Mouse (Mus musculus): ENCODE results near the gene Pspc1. TPM values are rescaled to one million over a fixed set of nuclear protein-coding genes. Genes with fewer than 3 reads are reported as not detected.
A peak's percentile ranks its signal among the peaks of the same experiment; 100 is the strongest.
"Not testable (repeated sequence)": the region's sequence is repeated elsewhere in the genome, so short reads cannot be mapped to it uniquely, and the experiment has no call there.

Gene Pspc1
- polyA plus RNA-seq, 1 experiment from 2014 or later: 36.8 TPM

GRCm38 (mm10) chr14:56793243-56793642 is 15.1 kb upstream of the Pspc1 start:
- WGBS: 43% methylated on average over 2 of the region's 2 CpGs
- no peak overlapping the region for H3K4me3 ChIP-seq (ENCODE audit: low read depth, low read length)

GRCm38 (mm10) chr14:56784575-56784974 is 6.5 kb upstream of the Pspc1 start:
- Histone ChIP-seq H3K4me3 (ENCODE audit: low read depth, low read length) (no peak overlapping the region), H3K4me2 (no peak overlapping the region), H3K9ac (no peak overlapping the region), H3K27ac (ENCODE audit: low read depth) (no peak overlapping the region), H3K36me3 (ENCODE audit: insufficient read depth) (no peaks in the 10 kb centered on the region), H3K4me1 (ENCODE audit: insufficient read depth) (no peaks in the 10 kb centered on the region), H3K9me3 (ENCODE audit: low read depth, low read length) (no peaks in the 10 kb centered on the region), H3K27me3 (ENCODE audit: insufficient read depth, low read length) (no peaks in the 10 kb centered on the region)
- ATAC-seq (ENCODE audit: insufficient read depth): no peak
- WGBS: 73% methylated on average over 1 of the region's 1 CpGs
- no peak for DNase-seq
- TF ChIP-seq CTCF (IDR thresholded peaks at IDR 0.05; ENCODE audit: low read depth): no peak

More at GRCm38 (mm10) chr14:56793243-56793642, 15.1 kb upstream of the Pspc1 start:
- Histone ChIP-seq H3K4me1 (ENCODE audit: insufficient read depth) (no peaks in the 10 kb centered on the region), H3K36me3 (ENCODE audit: insufficient read depth) (peaks cover 60% of the 10 kb centered on the region), H3K9ac (no peak overlapping the region), H3K4me2 (no peak overlapping the region), H3K27me3 (ENCODE audit: insufficient read depth, low read length) (no peaks in the 10 kb centered on the region), H3K9me3 (ENCODE audit: low read depth, low read length) (no peaks in the 10 kb centered on the region), H3K27ac (ENCODE audit: low read depth) (no peak overlapping the region)
- DNase-seq (peak; percentile 81), ATAC-seq (ENCODE audit: insufficient read depth) (no peak)
- peak; percentile 68 for TF ChIP-seq CTCF (IDR thresholded peaks at IDR 0.05; ENCODE audit: low read depth)

GRCm38 (mm10) chr14:56778933-56779300 is 801 bp upstream of the Pspc1 start:
- no peak for ATAC-seq (ENCODE audit: insufficient read depth)
- 29% methylated on average over 3 of the region's 3 CpGs for WGBS
- Histone ChIP-seq H3K4me2 (peak overlapping the region; percentile 81), H3K27ac (ENCODE audit: low read depth) (peak overlapping the region; percentile 97), H3K36me3 (ENCODE audit: insufficient read depth) (peaks cover 5% of the 10 kb centered on the region; the same call in 1 of the 2 replicates), H3K9me3 (ENCODE audit: low read depth, low read length) (no peaks in the 10 kb centered on the region), H3K27me3 (ENCODE audit: insufficient read depth, low read length) (no peaks in the 10 kb centered on the region), H3K9ac (peak overlapping the region; percentile 91; the same call in 1 of the 2 replicates), H3K4me3 (ENCODE audit: low read depth, low read length) (peak overlapping the region; percentile 91), H3K4me1 (ENCODE audit: insufficient read depth) (peaks cover 3% of the 10 kb centered on the region; the same call in 1 of the 2 replicates)
- no peak for TF ChIP-seq CTCF (IDR thresholded peaks at IDR 0.05; ENCODE audit: low read depth)
- DNase-seq: peak; percentile 17

- Histone ChIP-seq H3K4me1 (ENCODE audit: insufficient read depth) (peaks cover 3% of the 10 kb centered on the region; the same call in 1 of the 2 replicates), H3K4me3 (ENCODE audit: low read depth, low read length) (peak overlapping the region; percentile 91), H3K9ac (peak overlapping the region; percentile 91), H3K27ac (ENCODE audit: low read depth) (peak overlapping the region; percentile 97), H3K4me2 (peak overlapping the region; percentile 81), H3K27me3 (ENCODE audit: insufficient read depth, low read length) (no peaks in the 10 kb centered on the region), H3K36me3 (ENCODE audit: insufficient read depth) (peaks cover 5% of the 10 kb centered on the region; the same call in 1 of the 2 replicates), H3K9me3 (ENCODE audit: low read depth, low read length) (no peaks in the 10 kb centered on the region)
- TF ChIP-seq CTCF (IDR thresholded peaks at IDR 0.05; ENCODE audit: low read depth): no peak
- DNase-seq (peak; percentile 78), ATAC-seq (ENCODE audit: insufficient read depth) (peak; percentile 33; the same call in 1 of the 2 replicates)
- WGBS: under 1% methylated on average over 71 of the region's 71 CpGs
Observed at GRCm38 (mm10) chr14:56777360-56778136, 568 bp downstream of the Pspc1 start.

- Histone ChIP-seq H3K4me2 (peak overlapping the region; percentile 81), H3K27ac (ENCODE audit: low read depth) (no peak overlapping the region), H3K9me3 (ENCODE audit: low read depth, low read length) (no peaks in the 10 kb centered on the region), H3K4me1 (ENCODE audit: insufficient read depth) (peaks cover 3% of the 10 kb centered on the region; the same call in 1 of the 2 replicates), H3K36me3 (ENCODE audit: insufficient read depth) (peaks cover 10% of the 10 kb centered on the region), H3K9ac (peak overlapping the region; percentile 91), H3K27me3 (ENCODE audit: insufficient read depth, low read length) (no peaks in the 10 kb centered on the region), H3K4me3 (ENCODE audit: low read depth, low read length) (peak overlapping the region; percentile 91)
- no peak for ATAC-seq (ENCODE audit: insufficient read depth)
- 20% methylated on average over 11 of the region's 11 CpGs for WGBS
- no peak for TF ChIP-seq CTCF (IDR thresholded peaks at IDR 0.05; ENCODE audit: low read depth)
- DNase-seq: no peak
Observed at GRCm38 (mm10) chr14:56776571-56777238, 1.4 kb downstream of the Pspc1 start.

GRCm38 (mm10) chr14:56775416-56775815 is 2.7 kb downstream of the Pspc1 start:
- Histone ChIP-seq H3K27ac (ENCODE audit: low read depth) (no peak overlapping the region), H3K36me3 (ENCODE audit: insufficient read depth) (peaks cover 23% of the 10 kb centered on the region), H3K9me3 (ENCODE audit: low read depth, low read length) (no peaks in the 10 kb centered on the region), H3K4me1 (ENCODE audit: insufficient read depth) (peaks cover 3% of the 10 kb centered on the region; the same call in 1 of the 2 replicates), H3K9ac (peak overlapping the region; percentile 15; the same call in 1 of the 2 replicates), H3K4me3 (ENCODE audit: low read depth, low read length) (peak overlapping the region; percentile 91), H3K4me2 (peak overlapping the region; percentile 81), H3K27me3 (ENCODE audit: insufficient read depth, low read length) (no peaks in the 10 kb centered on the region)
- 53% methylated on average over 4 of the region's 4 CpGs for WGBS
- no peak for TF ChIP-seq CTCF (IDR thresholded peaks at IDR 0.05; ENCODE audit: low read depth)
- DNase-seq: no peak
- no peak for ATAC-seq (ENCODE audit: insufficient read depth)

DNA sequence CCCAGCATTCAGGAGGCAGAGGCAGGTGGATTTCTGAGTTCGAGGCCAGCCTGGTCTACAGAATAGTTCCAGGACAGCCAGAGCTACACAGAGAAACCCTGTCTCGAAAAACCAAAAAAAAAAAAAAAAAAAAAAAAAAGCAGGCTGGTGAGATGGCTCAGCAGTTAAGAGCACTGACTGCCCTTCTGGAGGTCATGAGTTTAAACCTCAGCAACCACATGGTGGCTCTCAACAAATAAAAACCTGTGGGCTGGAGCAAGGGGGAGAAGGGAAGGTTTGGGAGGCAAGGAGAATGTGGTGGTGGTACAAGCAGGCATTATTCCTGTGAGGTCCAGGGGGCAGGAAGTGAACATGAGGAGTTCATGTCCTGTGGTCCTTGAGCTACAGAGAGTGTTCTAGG is 11.7 kb downstream of the Pspc1 start:
- WGBS: 88% methylated on average over 2 of the region's 2 CpGs
- H3K9me3 ChIP-seq (ENCODE audit: low read depth, low read length); H3K4me3 ChIP-seq (ENCODE audit: low read depth, low read length); ATAC-seq (ENCODE audit: insufficient read depth); H3K27ac ChIP-seq (ENCODE audit: low read depth); H3K9ac ChIP-seq; DNase-seq; H3K27me3 ChIP-seq (ENCODE audit: insufficient read depth, low read length); H3K4me2 ChIP-seq; H3K4me1 ChIP-seq (ENCODE audit: insufficient read depth): not testable (repeated sequence)
- peaks cover 66% of the 10 kb centered on the region for H3K36me3 ChIP-seq (ENCODE audit: insufficient read depth)

DNA sequence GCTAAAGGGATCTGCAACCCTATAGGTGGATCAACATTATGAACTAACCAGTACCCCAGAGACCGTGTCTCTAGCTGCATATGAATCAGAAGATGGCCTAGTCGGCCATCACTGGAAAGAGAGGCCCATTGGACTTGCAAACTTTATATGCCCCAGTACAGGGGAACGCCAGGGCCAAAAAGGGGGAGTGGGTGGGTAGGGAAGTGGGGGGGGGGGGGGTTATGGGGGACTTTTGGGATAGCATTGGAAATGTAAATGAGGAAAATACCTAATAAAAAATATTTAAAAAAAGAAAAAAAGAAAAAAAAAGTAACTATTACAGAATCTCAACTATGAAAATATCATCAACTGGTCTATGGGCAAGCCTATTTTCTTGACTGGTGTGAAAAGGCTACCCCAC is 13.0 kb downstream of the Pspc1 start:
- H3K27ac ChIP-seq (ENCODE audit: low read depth); DNase-seq; H3K27me3 ChIP-seq (ENCODE audit: insufficient read depth, low read length); H3K4me3 ChIP-seq (ENCODE audit: low read depth, low read length); H3K9ac ChIP-seq; H3K4me1 ChIP-seq (ENCODE audit: insufficient read depth); ATAC-seq (ENCODE audit: insufficient read depth); H3K9me3 ChIP-seq (ENCODE audit: low read depth, low read length); H3K4me2 ChIP-seq: not testable (repeated sequence)
- H3K36me3 ChIP-seq (ENCODE audit: insufficient read depth): peaks cover 67% of the 10 kb centered on the region
- 76% methylated on average over 2 of the region's 3 CpGs for WGBS
